Mouse (Mus musculus): ENCODE measurements at regions not wholly inside any gene's neighbourhood (a gene's known extent, or its start where the extent isn't known, plus 50 kb on each side); places are given as distances from the start of the nearest gene placed in this dataset.

DNA sequence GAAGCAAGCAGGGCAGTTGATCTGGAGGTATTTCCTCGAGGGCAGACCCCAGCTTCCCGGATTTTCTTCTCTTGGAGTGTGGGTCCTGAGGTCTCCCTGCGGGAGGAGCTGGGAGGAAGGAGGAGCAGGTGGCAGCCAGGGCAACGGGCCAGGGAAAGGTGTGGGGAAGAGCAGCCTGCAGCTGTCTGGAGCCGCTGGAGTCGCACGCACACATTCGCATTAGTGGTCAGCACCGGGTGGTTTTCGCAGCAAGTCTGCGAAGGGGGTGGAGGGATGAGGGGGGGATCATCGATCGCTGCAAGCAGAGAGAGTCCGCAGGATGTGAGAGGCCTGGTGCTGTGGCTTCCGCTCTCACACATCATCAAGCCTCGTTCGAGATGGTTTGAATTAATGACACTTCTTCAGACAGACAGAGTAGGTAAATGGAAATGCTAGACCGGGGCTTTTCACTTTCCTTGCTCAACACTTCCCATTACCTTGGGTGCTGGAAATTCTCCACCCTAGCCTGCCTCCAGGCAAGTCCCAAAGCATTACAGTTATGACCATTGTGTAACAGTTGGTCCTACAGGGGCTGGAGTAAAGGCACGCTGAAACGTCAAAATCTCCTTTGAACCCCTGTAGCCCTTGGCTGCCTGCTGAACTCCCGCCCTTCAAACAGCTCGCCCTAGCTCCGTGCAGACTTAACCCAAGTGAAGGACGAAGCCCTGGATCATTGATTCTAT lies 213.3 kb upstream of the Bmper start:
- TF ChIP-seq CTCF (IDR thresholded peaks at IDR 0.05; ENCODE audit: low read depth) (no peak), EP300 (IDR thresholded peaks at IDR 0.05; ENCODE audit: low read depth) (no peak)
